Mouse (Mus musculus) erythroid progenitor cell, adult 5-6 weeks (primary cell): Measurements from ENCODE around the gene Agk. TPM values are rescaled to one million over a fixed set of nuclear protein-coding genes. Genes with fewer than 3 reads are reported as not detected.

ENCODE experiments used
- ATAC-seq: replicated peaks from 2 replicates; pipeline ENCODE4 v1.8.0; 2016; ENCODE audit warnings: moderate number of reproducible peaks, mild to moderate bottlenecking, moderate TSS enrichment, inconsistent platforms; ENCODE audit not compliant: poor library complexity, low FRiP score, severe bottlenecking
- total RNA-seq, 2 experiments: library from RNA; stranded (forward) in 1 of 2; stranded (reverse) in 1 of 2; fragments of 150-400 nt in 1 of 2; fragments of 186-747, 209-891 nt in 1 of 2; gene quantifications; 2 replicates each; pipeline versions ENCODE4 v1.2.3 to v1.2.4; 2015 to 2017; ENCODE audit warnings: low replicate concordance in 2 of 2

The Agk gene
- total RNA-seq, 2 experiments from 2014 or later, result not detected

DNA sequence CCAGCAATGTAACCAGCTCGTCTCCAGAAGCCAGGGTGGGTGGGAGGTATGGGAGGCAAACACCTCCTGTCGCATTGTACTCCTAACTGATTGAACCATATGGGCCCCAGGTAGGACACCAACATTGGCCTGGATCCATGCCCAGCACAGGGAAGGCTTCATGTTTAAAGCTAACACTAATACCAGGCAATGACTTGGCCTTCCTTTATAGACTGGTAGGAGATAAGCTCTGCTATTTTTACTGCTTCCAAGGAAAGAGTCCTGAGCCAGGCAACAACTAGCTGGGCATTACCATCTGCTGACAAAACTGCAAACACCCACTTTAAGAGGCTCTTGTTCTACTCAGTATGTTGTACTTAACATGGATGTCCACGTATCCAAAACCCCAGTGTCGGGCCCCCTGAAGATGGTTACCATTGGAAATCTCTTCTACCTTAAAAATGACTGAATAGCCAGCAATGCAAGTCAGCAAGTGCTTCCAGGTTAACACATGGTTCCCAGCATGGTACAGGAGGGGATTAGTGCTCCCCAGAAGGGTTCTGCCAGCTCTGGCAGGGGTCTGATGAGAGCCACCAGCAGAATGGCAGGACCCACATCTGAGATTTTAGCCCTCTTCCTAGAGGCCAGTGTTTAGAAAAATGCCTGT lies 78.8 kb downstream of the Agk start:
- no peak for ATAC-seq

DNA sequence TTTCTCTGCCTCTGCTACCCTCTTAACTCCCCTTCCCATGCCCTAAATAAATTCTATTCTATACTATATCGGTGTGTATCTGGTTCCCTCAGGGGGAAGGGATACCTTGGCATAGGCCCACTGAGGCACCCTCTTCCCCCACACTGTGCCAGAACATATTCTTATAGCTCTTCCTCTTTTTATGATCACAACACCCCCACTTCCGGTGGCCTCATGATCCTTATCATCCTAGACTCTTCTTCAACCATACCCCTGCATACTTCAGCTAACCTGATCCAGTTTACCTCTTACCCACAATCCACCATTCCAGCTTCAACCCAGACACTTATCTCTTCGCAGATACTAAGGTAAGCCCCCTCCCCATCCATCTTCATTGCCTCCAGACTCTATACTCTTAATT lies 86.1 kb downstream of the Agk start:
- ATAC-seq, result no peak

DNA sequence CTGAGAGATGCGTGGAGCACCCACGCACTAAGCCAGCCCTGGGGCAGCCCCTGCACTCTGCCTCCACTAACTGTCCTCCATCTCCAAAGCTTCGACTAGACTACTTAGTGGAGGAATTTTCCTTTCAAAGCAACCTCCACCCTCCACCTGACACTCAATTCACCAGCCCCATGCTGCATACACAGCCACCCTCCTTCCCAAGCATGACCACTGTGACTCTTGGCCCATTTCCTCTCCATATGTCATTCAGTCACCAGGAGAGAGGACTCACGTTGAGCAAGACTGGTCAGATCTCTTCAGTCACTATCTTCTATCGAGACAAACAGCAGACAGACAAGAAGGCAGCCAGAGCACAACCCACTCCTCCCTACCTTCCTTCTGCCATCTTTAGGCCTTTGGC lies 88.1 kb downstream of the Agk start:
- no peak for ATAC-seq

GRCm38 (mm10) chr6:40413565-40413964 lies 88.6 kb downstream of the Agk start:
- ATAC-seq, result no peak

DNA sequence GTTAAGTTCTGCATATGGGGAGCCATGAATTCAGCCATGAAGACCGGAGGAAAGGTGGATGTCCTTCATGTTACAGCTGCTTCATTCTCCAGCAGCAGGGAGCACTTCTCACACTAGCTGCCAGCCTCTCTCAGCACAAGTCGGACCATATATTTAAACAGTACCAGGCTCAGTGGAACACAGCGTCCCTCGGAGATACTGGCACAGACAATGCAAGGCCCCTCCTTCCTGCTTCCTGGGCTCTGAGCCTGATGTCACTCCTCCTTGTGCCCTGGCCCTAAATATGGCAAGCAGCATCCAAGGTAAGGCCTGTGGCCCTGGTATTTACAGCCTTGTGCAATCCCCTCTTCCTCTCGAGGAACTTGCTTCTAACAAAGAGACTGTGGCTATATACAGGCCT lies 90.8 kb downstream of the Agk start:
- no peak for ATAC-seq

GRCm38 (mm10) chr6:40418386-40418785 lies 93.4 kb downstream of the Agk start:
- ATAC-seq, result no peak

- ATAC-seq, result no peak
Observed at GRCm38 (mm10) chr6:40421099-40421498, 96.1 kb downstream of the Agk start.

DNA sequence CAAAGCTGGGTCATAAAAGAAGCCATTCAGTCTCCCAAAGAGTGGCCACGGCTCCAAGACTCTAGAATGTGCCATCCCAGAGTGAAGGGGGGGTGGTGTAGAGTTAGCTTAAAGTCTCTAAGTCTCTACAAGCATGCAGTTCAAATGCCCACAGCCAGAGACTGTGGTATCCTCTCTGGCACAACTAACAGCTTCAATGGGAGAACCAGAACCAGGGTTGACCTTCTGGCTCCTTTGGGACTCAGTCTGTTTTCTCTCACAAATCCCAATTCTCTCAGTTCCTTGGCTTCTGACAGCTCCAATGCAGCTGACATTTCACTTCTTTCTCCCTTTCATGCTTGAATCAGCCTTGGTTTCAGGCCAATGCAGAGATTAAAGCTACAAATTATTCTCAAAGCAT lies 98.0 kb downstream of the Agk start:
- ATAC-seq, result no peak

GRCm38 (mm10) chr6:40423774-40424173 lies 98.8 kb downstream of the Agk start:
- ATAC-seq, result no peak

DNA sequence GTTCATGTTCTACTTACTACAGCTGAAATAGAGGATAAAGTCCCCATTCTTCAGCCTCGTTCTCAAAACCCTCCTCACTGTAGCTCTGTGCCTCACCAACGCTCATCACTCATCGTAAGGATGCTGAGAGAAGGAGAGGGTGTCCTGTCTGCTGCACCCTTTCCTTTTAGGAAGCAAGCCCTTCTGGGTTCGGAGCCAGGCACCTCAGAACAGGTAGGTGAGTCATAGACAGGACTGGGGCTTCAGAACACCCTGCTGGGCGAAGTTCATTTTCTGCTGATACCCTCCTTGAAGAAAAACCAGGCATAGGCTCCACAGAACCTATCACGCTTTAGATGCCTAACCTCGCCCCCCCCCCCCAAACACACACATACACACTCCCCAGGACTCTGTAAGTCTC lies 102.5 kb downstream of the Agk start:
- ATAC-seq, result no peak

- no peak for ATAC-seq
Observed at GRCm38 (mm10) chr6:40428696-40429095, 103.7 kb downstream of the Agk start.

- ATAC-seq, result no peak
Observed at GRCm38 (mm10) chr6:40429521-40429931, 104.6 kb downstream of the Agk start.

GRCm38 (mm10) chr6:40430251-40430650 lies 105.3 kb downstream of the Agk start:
- no peak for ATAC-seq

- no peak for ATAC-seq
Observed at GRCm38 (mm10) chr6:40430878-40431277, 105.9 kb downstream of the Agk start.

- ATAC-seq, result no peak
Observed at GRCm38 (mm10) chr6:40431356-40431755, 106.4 kb downstream of the Agk start.

DNA sequence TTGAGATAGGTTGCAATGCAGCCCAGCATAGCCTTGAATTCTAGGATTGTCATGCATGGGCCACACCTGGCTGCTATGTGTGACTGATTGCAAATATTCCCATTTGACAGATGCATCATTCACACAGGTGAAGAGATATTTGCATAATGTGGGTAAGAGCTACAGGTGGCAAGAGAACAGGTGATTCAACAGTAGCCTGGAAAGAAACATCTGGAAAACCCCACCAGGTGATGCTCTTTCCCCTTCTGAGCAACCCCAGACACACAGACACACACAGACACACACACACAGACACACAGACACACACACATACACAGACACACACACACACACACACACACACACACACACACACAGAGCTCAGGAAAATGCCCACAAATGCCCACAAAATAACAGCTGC lies 106.8 kb downstream of the Agk start:
- ATAC-seq, result no peak

DNA sequence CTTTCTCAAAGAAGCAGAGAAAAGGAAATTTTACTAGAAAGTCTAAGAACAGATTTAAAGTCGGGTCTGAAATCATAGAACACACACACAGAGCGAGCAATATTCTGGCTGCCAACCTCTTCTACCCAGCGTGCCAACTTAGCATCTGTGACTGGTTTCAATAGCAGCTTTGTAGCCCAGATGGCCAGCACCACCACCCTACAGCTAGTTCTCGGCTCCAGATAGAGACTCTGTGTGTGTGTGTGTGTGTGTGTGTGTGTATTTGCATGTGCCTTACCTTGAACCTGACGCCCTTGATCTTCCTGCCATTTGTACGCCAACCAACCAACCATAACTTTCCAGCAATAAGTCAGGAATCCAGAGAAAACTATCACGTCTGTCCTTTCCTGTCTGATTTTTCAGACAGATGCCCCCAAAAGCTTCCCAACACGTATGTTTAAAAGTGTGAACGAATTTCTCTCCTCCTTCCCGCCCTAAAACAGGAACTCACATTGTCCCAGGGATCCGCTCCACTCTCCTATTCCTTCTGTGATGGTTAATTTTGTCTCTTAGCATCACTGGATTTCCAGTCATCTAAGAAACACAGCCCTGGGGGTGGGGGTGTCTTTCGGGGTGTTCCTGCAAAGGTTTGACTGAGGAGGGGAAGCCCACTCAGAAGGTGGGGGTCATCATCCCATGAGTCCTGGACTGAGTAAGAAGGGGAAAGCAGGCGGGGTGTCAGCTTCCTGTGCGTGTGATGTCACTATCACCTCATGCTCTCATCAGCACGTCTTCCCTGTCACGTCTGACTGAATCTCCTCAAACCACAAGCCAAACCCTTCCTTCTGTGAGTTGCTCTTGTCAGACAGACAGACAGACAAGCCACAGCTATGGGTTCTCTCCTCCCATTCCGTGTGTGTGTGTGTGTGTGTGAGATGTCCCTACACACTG lies 107.6 kb downstream of the Agk start:
- no peak for ATAC-seq

DNA sequence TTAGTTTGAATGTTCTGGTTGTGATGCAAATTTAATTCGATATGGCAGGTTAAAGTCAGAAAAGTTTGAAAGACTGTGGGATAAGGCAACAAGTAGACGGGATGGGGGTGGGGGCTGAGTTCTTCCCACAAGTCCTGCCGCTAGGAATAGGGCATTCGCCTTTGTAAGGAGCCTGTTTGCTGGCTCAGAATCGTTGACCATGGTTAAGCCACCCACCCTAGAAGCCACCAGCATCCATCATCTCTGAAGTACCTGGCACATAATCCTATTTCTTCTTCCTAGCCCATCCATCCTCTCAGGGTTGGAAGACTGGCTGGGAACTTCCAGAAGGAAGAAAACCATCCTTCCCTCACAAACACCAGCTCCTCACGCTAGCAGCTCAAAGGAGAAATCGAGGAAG lies 109.7 kb downstream of the Agk start:
- ATAC-seq, result no peak

DNA sequence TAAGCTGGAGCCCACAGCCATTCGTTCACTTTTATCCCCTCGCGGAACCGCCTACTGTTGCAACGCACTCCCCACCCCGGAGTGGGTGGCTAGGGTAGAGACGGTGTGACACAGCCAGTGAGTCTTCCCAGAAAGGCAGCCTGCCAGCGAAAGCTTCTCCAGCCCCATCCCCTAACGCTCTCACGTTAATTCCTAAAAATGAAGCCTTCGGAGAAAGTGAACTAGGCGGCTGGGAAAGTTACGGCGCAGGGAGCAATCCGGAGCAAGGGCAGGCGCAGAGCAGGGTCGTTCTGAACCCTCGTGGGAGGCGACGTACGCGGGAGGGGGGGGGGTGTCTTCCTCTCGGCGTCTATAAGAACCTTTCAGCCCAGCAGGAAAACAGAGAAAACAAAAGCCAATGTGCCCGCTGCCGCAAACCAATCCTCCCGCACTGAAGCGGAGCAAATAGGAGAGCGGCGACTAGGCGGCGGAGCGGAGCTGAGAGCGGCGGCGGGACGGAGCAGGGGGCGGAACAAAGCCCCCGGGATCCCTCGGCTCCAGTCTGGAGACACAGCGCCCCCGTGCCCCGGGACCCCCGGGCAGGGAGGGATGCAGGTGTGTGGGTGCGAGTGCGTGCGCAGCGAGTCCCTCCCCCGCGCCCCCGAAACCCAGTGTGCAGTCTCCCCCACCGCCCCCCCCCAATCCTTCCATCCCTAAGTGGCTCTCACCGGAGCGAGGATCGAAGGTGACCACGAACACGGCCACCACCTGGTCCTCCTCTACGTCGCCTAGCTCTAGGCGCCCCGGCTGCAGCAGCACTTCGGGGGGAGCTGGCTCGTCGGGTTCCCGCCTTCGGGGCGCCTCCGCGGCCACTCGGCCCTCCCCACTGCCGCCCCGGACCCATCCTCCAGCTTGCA lies 110.4 kb downstream of the Agk start:
- ATAC-seq, result no peak

- ATAC-seq, result no peak
Observed at GRCm38 (mm10) chr6:40436047-40436483, 111.1 kb downstream of the Agk start, which contains the start of gene E330009J07Rik. Gene E330009J07Rik (minus strand): TSS chr6:40436135.
